Mouse (Mus musculus) stomach, postnatal 0 days (tissue): ENCODE data around the gene Btbd6. TPM values are rescaled to one million over a fixed set of nuclear protein-coding genes. Genes with fewer than 3 reads are reported as not detected.

Experiments
- ATAC-seq: fragments of 200-750 bp; cut with Nextera tagmentation; 2 replicates; pipeline ENCODE4 v1.8.0; 2017; ENCODE audit not compliant: low FRiP score, low TSS enrichment
- DNase-seq: peaks from one replicate; pipeline ENCODE4 v3.0.0-alpha.2; 2016; ENCODE audit warnings: low spot score
- H3K27ac ChIP-seq: fragments of 300-500 bp; sonication (generic); replicated peaks from 2 replicates; pipeline ENCODE4 v1.5.1; 2014; ENCODE audit warnings: mild to moderate bottlenecking, control low read depth
- H3K27me3 ChIP-seq: fragments of 300-500 bp; sonication (generic); 2 replicates; pipeline ENCODE4 v1.6.1; 2014; ENCODE audit warnings: low read length; ENCODE audit not compliant: control insufficient read depth, insufficient read depth
- H3K36me3 ChIP-seq: fragments of 300-500 bp; sonication (generic); 2 replicates; pipeline ENCODE4 v1.6.1; 2014; ENCODE audit warnings: low read length, mixed read lengths; ENCODE audit not compliant: control insufficient read depth, insufficient read depth
- H3K4me1 ChIP-seq: fragments of 300-500 bp; sonication (generic); replicated peaks from 2 replicates; pipeline ENCODE4 v1.6.1; 2014; ENCODE audit warnings: antibody characterized with exemption; ENCODE audit not compliant: control insufficient read depth, insufficient read depth
- H3K4me2 ChIP-seq: fragments of 300-500 bp; sonication (generic); replicated peaks from 2 replicates; pipeline ENCODE4 v1.6.1; 2014; ENCODE audit warnings: low read depth, mild to moderate bottlenecking, control low read depth, moderate library complexity
- H3K4me3 ChIP-seq: fragments of 300-500 bp; sonication (generic); 2 replicates; pipeline ENCODE4 v1.5.1; 2014; ENCODE audit warnings: low read depth, low read length, control low read depth
- H3K9ac ChIP-seq: fragments of 300-500 bp; sonication (generic); 2 replicates; pipeline ENCODE4 v1.6.1; 2014; ENCODE audit warnings: mild to moderate bottlenecking, low read length, control low read depth, mixed read lengths
- H3K9me3 ChIP-seq: fragments of 300-500 bp; sonication (generic); 2 replicates; pipeline ENCODE4 v1.6.1; 2016; ENCODE audit warnings: low read length; ENCODE audit not compliant: control insufficient read depth
- CTCF ChIP-seq: IDR thresholded peaks from 2 replicates; pipeline ENCODE4 v1.5.1; 2016; ENCODE audit warnings: antibody characterized with exemption, low read depth, mild to moderate bottlenecking, moderate library complexity
- EP300 ChIP-seq: optimal IDR thresholded peaks from 2 replicates; pipeline ENCODE3; 2016; ENCODE audit warnings: antibody characterized with exemption
- WGBS: fragments of 180-500 bp; shearing (Covaris S2); extraction: QIAGEN DNeasy Blood & Tissue Kit; methylation state at CpG from one replicate; pipeline ENCODE4 v1.1.7; 2014; 5-methylcytosine and 5-hydroxymethylcytosine counted together
- polyA plus RNA-seq: library from polyadenylated mRNA; unstranded; fragments of >200 nt; fragmentation: Nextera tagmentation; extraction: Ambion mirVana; gene quantifications from 2 replicates; pipeline ENCODE4 v1.2.1, GENCODE M21; 2015

Btbd6 gene
- polyA plus RNA-seq, 1 experiment from 2014 or later = 17.1 TPM

DNA sequence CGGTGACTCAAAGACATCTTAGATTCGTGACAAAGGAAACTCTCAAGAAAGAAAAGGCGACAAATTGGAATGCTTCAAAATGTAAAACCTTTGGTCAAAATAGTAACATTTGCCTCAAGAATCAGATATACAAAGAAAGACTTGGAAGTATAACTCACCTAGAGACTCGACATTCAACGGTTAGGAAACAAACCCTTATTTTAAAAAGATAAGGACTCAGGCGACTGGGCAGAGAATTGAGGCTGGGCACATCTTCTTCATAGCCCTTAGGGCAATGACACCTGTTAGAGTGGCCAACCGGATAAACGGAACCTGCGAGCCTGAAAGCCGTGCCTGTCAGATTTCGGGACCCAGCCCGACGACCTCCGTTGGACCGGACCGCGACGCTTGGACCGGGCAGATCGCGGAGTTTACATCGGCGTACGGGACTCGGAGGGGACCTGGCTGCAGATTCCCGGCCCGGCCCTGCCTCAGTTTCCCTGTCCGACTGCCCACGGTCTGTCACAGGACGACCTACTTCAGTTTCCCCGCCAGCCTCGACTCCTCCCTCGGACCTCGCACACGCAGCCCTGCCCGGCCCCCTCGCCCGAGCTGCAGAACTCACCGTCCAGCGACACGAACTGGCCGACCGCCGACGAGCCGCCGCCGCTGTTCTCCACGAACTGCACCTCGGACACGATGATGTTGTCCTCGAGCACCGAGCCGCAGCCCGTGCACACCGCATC is 23.4 kb downstream of the Btbd6 start:
- Histone ChIP-seq H3K9me3 (no peaks in the 10 kb centered on the region), H3K27me3 (no peaks in the 10 kb centered on the region), H3K4me1 (peaks cover 3% of the 10 kb centered on the region; the same call in 1 of the 2 replicates), H3K9ac (peak overlapping the region; percentile 96), H3K36me3 (no peaks in the 10 kb centered on the region), H3K4me2 (peak overlapping the region; percentile 86), H3K4me3 (peak overlapping the region; percentile 81), H3K27ac (peak overlapping the region; percentile 96)
- DNase-seq (no peak), ATAC-seq (no peak)
- no peak for TF ChIP-seq CTCF
- no peak for TF ChIP-seq EP300
- under 1% methylated on average over 56 of the region's 56 CpGs for WGBS

DNA sequence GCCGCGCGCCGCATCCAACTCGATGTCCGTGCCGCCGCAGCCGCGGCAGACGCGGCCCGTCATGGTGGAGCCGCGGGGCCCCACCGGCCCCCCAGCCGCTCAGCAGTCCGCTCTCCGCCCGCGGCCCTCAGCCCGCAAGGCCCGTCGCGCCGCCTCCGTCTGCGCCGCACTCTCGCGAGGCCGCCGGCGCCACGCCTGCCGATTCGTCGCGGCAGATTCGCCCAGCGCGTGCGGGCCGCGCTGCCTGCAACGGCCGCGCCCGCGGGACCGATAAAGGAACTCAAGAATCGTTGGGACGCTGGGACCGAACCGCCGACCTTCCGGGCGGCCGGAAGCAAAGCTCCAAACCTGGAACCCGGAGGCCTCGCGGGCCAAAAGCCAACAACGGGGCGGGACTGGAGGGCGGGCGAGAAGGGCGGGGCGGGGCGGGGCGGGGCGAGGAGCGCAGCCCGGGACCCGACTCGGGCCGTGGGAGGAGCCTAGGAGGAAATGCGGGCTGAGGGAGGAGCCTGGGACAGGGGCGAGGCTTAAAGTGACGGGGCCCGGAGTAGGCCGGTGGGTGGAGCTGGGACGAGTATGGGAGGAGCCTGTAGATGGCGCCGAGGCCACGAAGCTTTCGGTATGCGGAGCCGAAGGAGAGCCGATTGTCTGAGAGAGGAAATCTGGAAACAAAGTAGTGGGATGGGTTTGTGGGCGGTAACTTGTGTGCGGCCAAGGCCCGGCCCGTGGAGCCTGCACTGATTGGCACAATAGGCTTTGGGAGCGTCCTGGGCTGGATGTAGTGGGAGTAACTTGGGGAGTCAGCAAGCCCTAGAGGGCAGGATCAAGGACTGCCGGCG is 24.2 kb downstream of the Btbd6 start, which contains the start of gene Brf1:
Brf1 (minus strand) TSS at position 411 of the 839 bp plus-strand sequence.
- peak within 1 kb of the TSS; percentile 81 for H3K4me3 ChIP-seq
- H3K9me3 ChIP-seq = no peaks in the 10 kb centered on the region
- peak within 1 kb of the TSS; percentile 96 for H3K27ac ChIP-seq
- under 1% methylated on average over 96 of the region's 96 CpGs for WGBS
- TF ChIP-seq CTCF = peak; percentile 37
- no peak for TF ChIP-seq EP300
- H3K4me1 ChIP-seq = peaks cover 3% of the 10 kb centered on the region; the same call in 1 of the 2 replicates
- DNase-seq (peak; percentile 99), ATAC-seq (peak; percentile 96)
- H3K27me3 ChIP-seq = no peaks in the 10 kb centered on the region
- peak within 1 kb of the TSS; percentile 96 for H3K9ac ChIP-seq
- H3K36me3 ChIP-seq = no peaks in the 10 kb centered on the region
- H3K4me2 ChIP-seq = peak within 1 kb of the TSS; percentile 86

DNA sequence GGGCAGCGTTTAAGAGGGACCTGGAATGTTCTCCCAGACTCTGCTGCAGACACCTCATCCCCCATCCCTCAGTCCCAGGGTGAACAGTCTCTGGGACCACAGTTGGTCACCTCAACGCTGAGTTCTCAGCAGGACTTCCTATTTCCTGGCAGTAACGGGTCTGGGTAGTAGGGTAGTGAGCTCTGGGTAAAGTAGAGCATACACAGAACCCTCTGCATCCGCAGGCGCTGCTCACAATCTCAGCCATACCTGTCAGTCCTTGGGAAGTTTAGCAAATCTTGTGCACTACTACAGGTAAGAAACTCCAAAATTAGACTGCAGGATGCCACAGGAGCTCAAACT is 24.8 kb downstream of the Btbd6 start:
- Histone ChIP-seq H3K9ac (peak overlapping the region; percentile 18), H3K27ac (peak overlapping the region; percentile 73), H3K4me1 (peaks cover 3% of the 10 kb centered on the region; the same call in 1 of the 2 replicates), H3K27me3 (no peaks in the 10 kb centered on the region), H3K9me3 (no peaks in the 10 kb centered on the region), H3K4me2 (peak overlapping the region; percentile 46), H3K4me3 (peak overlapping the region; percentile 81), H3K36me3 (no peaks in the 10 kb centered on the region)
- TF ChIP-seq EP300 (no peak), CTCF (no peak)
- DNase-seq = no peak
- no peak for ATAC-seq
- 1% methylated on average over 5 of the region's 5 CpGs for WGBS

GRCm38 (mm10) chr12:113002667-113003066 is 26.4 kb downstream of the Btbd6 start:
- peaks cover 3% of the 10 kb centered on the region; the same call in 1 of the 2 replicates for H3K4me1 ChIP-seq
- no peak for TF ChIP-seq EP300
- TF ChIP-seq CTCF = peak; percentile 61
- no peaks in the 10 kb centered on the region for H3K36me3 ChIP-seq
- no peak overlapping the region for H3K27ac ChIP-seq
- DNase-seq = no peak
- no peak for ATAC-seq
- no peaks in the 10 kb centered on the region for H3K9me3 ChIP-seq
- no peak overlapping the region for H3K4me3 ChIP-seq
- no peaks in the 10 kb centered on the region for H3K27me3 ChIP-seq
- no peak overlapping the region for H3K9ac ChIP-seq
- H3K4me2 ChIP-seq = no peak overlapping the region
- 42% methylated on average over 2 of the region's 2 CpGs for WGBS

DNA sequence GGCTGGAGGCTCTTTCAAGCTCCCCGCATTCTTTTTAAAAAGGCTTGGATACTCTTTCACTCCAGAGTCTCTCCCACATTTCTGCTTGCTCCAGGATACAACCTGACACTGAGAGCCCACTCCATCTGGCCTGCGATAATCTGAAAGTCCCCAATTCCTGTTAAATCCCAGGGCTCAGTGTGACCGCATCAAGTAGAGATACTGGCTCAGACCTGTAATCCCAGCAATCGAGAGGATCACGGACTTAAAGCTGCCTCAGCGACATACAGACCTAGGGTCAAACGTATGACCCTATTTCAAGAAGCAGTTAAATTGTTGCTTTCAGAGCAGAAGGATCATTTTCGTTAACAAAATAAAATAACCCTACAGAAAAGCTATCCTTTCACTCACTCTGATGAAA is 27.7 kb downstream of the Btbd6 start:
- DNase-seq (no peak), ATAC-seq (no peak)
- Histone ChIP-seq H3K36me3 (no peaks in the 10 kb centered on the region), H3K4me3 (no peak overlapping the region), H3K27ac (no peak overlapping the region), H3K27me3 (no peaks in the 10 kb centered on the region), H3K4me2 (no peak overlapping the region), H3K9ac (no peak overlapping the region), H3K4me1 (peaks cover 3% of the 10 kb centered on the region; the same call in 1 of the 2 replicates), H3K9me3 (no peaks in the 10 kb centered on the region)
- TF ChIP-seq EP300 (no peak), CTCF (no peak)
- 75% methylated on average over 8 of the region's 8 CpGs for WGBS
